Mouse (Mus musculus) limb, embryonic 13.5 days (tissue): ENCODE measurements at regions not wholly inside any gene's neighbourhood (a gene's known extent, or its start where the extent isn't known, plus 50 kb on each side); places are given as distances from the start of the nearest gene placed in this dataset.

Source experiments
- ATAC-seq: fragments of 200-750 bp; cut with Nextera tagmentation; 2 replicates; pipeline ENCODE4 v1.8.0; 2017; ENCODE audit warnings: low read depth, moderate number of reproducible peaks, moderate TSS enrichment; ENCODE audit not compliant: low FRiP score
- H3K27ac ChIP-seq: fragments of 300-500 bp; sonication (generic); 2 replicates; pipeline ENCODE4 v1.5.1; 2015; ENCODE audit warnings: inconsistent platforms, mild to moderate bottlenecking, moderate library complexity
- H3K27me3 ChIP-seq: fragments of 300-500 bp; sonication (generic); 2 replicates; pipeline ENCODE4 v1.6.1; 2015; ENCODE audit warnings: mild to moderate bottlenecking, inconsistent platforms
- H3K36me3 ChIP-seq: fragments of 300-500 bp; sonication (generic); 2 replicates; pipeline ENCODE4 v1.6.1; 2015; ENCODE audit warnings: inconsistent platforms, mild to moderate bottlenecking, moderate library complexity
- H3K4me1 ChIP-seq: fragments of 300-500 bp; sonication (generic); 2 replicates; pipeline ENCODE4 v1.6.1; 2015; ENCODE audit warnings: inconsistent platforms
- H3K4me2 ChIP-seq: fragments of 300-500 bp; sonication (generic); replicated peaks from 2 replicates; pipeline ENCODE4 v1.6.1; 2015; ENCODE audit warnings: inconsistent platforms, mild to moderate bottlenecking, moderate library complexity
- H3K4me3 ChIP-seq: fragments of 300-500 bp; sonication (generic); 2 replicates; pipeline ENCODE4 v1.5.1; 2015; ENCODE audit warnings: moderate library complexity, mild to moderate bottlenecking, inconsistent platforms
- H3K9ac ChIP-seq: fragments of 300-500 bp; sonication (generic); 2 replicates; pipeline ENCODE4 v1.6.1; 2015; ENCODE audit warnings: mild to moderate bottlenecking, inconsistent platforms
- H3K9me3 ChIP-seq: fragments of 300-500 bp; sonication (generic); 2 replicates; pipeline ENCODE4 v1.6.1; 2016; ENCODE audit warnings: inconsistent platforms
- WGBS: fragments of 180-500 bp; shearing (Covaris S2); methylation state at CpG from one replicate; pipeline ENCODE4 v1.1.7; 2015; 5-methylcytosine and 5-hydroxymethylcytosine counted together

- H3K4me1 ChIP-seq, result peaks cover 9% of the 10 kb centered on the region; the same call in 1 of the 2 replicates
- no peak overlapping the region for H3K4me3 ChIP-seq
- H3K27ac ChIP-seq, result no peak overlapping the region
- no peak overlapping the region for H3K9ac ChIP-seq
- ATAC-seq, result no peak
- 86% methylated on average over 6 of the region's 6 CpGs for WGBS
- H3K27me3 ChIP-seq, result no peaks in the 10 kb centered on the region
- no peaks in the 10 kb centered on the region for H3K36me3 ChIP-seq
- no peak overlapping the region for H3K4me2 ChIP-seq
- no peaks in the 10 kb centered on the region for H3K9me3 ChIP-seq
Observed at GRCm38 (mm10) chr3:130831788-130832187, 101.6 kb upstream of the Rpl34 start.

GRCm38 (mm10) chr3:130828346-130828745 lies 98.1 kb upstream of the Rpl34 start:
- ATAC-seq, result no peak
- no peak overlapping the region for H3K27ac ChIP-seq
- no peak overlapping the region for H3K4me3 ChIP-seq

GRCm38 (mm10) chr3:130827934-130828333 lies 97.7 kb upstream of the Rpl34 start:
- WGBS, result 54% methylated on average over 4 of the region's 4 CpGs
- no peak overlapping the region for H3K4me2 ChIP-seq
- no peaks in the 10 kb centered on the region for H3K36me3 ChIP-seq
- no peak overlapping the region for H3K27ac ChIP-seq
- peaks cover 3% of the 10 kb centered on the region; the same call in 1 of the 2 replicates for H3K4me1 ChIP-seq
- no peak overlapping the region for H3K9ac ChIP-seq
- no peak overlapping the region for H3K4me3 ChIP-seq
- no peaks in the 10 kb centered on the region for H3K9me3 ChIP-seq
- H3K27me3 ChIP-seq, result no peaks in the 10 kb centered on the region
- no peak for ATAC-seq

More at GRCm38 (mm10) chr3:130828346-130828745, 98.1 kb upstream of the Rpl34 start:
- H3K9ac ChIP-seq, result no peak overlapping the region
- peaks cover 3% of the 10 kb centered on the region; the same call in 1 of the 2 replicates for H3K4me1 ChIP-seq
- H3K9me3 ChIP-seq, result no peaks in the 10 kb centered on the region
- no peak overlapping the region for H3K4me2 ChIP-seq
- no peaks in the 10 kb centered on the region for H3K27me3 ChIP-seq
- WGBS, result 74% methylated on average over 4 of the region's 4 CpGs
- H3K36me3 ChIP-seq, result no peaks in the 10 kb centered on the region

- Histone ChIP-seq H3K27me3 (no peaks in the 10 kb centered on the region), H3K4me2 (no peak overlapping the region), H3K36me3 (no peaks in the 10 kb centered on the region), H3K4me3 (no peak overlapping the region), H3K9me3 (no peaks in the 10 kb centered on the region), H3K27ac (no peak overlapping the region), H3K9ac (no peak overlapping the region), H3K4me1 (peaks cover 3% of the 10 kb centered on the region; the same call in 1 of the 2 replicates)
- WGBS, result 69% methylated on average over 6 of the region's 6 CpGs
- no peak for ATAC-seq
Observed at GRCm38 (mm10) chr3:130827021-130827420, 96.8 kb upstream of the Rpl34 start.

GRCm38 (mm10) chr3:130819837-130820098 lies 89.6 kb upstream of the Rpl34 start:
- no peak overlapping the region for H3K27ac ChIP-seq
- peaks cover 18% of the 10 kb centered on the region for H3K4me1 ChIP-seq
- H3K4me2 ChIP-seq, result no peak overlapping the region
- no peaks in the 10 kb centered on the region for H3K27me3 ChIP-seq
- WGBS, result 64% methylated on average over 9 of the region's 9 CpGs
- no peaks in the 10 kb centered on the region for H3K36me3 ChIP-seq
- no peak overlapping the region for H3K9ac ChIP-seq
- H3K4me3 ChIP-seq, result no peak overlapping the region
- H3K9me3 ChIP-seq, result no peaks in the 10 kb centered on the region
- ATAC-seq, result no peak

GRCm38 (mm10) chr3:130819031-130819836 lies 89.0 kb upstream of the Rpl34 start:
- Histone ChIP-seq H3K4me3 (peak overlapping the region; percentile 35), H3K4me1 (peaks cover 22% of the 10 kb centered on the region), H3K4me2 (peak overlapping the region; percentile 62), H3K36me3 (no peaks in the 10 kb centered on the region), H3K27me3 (no peaks in the 10 kb centered on the region), H3K27ac (no peak overlapping the region), H3K9ac (peak overlapping the region; percentile 57; the same call in 1 of the 2 replicates), H3K9me3 (no peaks in the 10 kb centered on the region)
- WGBS, result 35% methylated on average over 17 of the region's 17 CpGs
- ATAC-seq, result 0 out of 2 replicates have a peak, but pooled peaks have one; percentile 2

- no peaks in the 10 kb centered on the region for H3K9me3 ChIP-seq
- H3K27me3 ChIP-seq, result no peaks in the 10 kb centered on the region
- H3K27ac ChIP-seq, result no peak overlapping the region
- peak overlapping the region; percentile 57 for H3K9ac ChIP-seq
- peak overlapping the region; percentile 62 for H3K4me2 ChIP-seq
- 1% methylated on average over 18 of the region's 18 CpGs for WGBS
- peak; percentile 51; the same call in 1 of the 2 replicates for ATAC-seq
- H3K36me3 ChIP-seq, result no peaks in the 10 kb centered on the region
- H3K4me3 ChIP-seq, result peak overlapping the region; percentile 35
- peaks cover 22% of the 10 kb centered on the region for H3K4me1 ChIP-seq
Observed at GRCm38 (mm10) chr3:130818467-130819030, 88.4 kb upstream of the Rpl34 start.

GRCm38 (mm10) chr3:130809696-130810665 lies 79.8 kb upstream of the Rpl34 start:
- Histone ChIP-seq H3K4me1 (peaks cover 12% of the 10 kb centered on the region; the same call in 1 of the 2 replicates), H3K9me3 (peaks cover 3% of the 10 kb centered on the region; the same call in 1 of the 2 replicates), H3K4me2 (no peak overlapping the region), H3K9ac (no peak overlapping the region), H3K27ac (no peak overlapping the region), H3K36me3 (no peaks in the 10 kb centered on the region), H3K27me3 (no peaks in the 10 kb centered on the region), H3K4me3 (no peak overlapping the region)
- ATAC-seq, result no peak
- 69% methylated on average over 19 of the region's 19 CpGs for WGBS

GRCm38 (mm10) chr3:130805345-130805744 lies 75.1 kb upstream of the Rpl34 start:
- H3K9ac ChIP-seq, result no peak overlapping the region
- no peak for ATAC-seq
- WGBS, result 90% methylated on average over 3 of the region's 3 CpGs

GRCm38 (mm10) chr3:130804327-130804662 lies 74.1 kb upstream of the Rpl34 start:
- H3K9ac ChIP-seq, result no peak overlapping the region
- H3K4me1 ChIP-seq, result peaks cover 19% of the 10 kb centered on the region
- H3K27me3 ChIP-seq, result 0 out of 2 replicates have a peak, but pooled peaks cover 3% of the 10 kb centered on the region
- no peaks in the 10 kb centered on the region for H3K36me3 ChIP-seq
- no peak overlapping the region for H3K4me3 ChIP-seq
- WGBS, result 51% methylated on average over 6 of the region's 6 CpGs
- peaks cover 3% of the 10 kb centered on the region; the same call in 1 of the 2 replicates for H3K9me3 ChIP-seq
- H3K4me2 ChIP-seq, result peak overlapping the region; percentile 12
- no peak for ATAC-seq
- no peak overlapping the region; the same call in 1 of the 2 replicates for H3K27ac ChIP-seq

More at GRCm38 (mm10) chr3:130805345-130805744, 75.1 kb upstream of the Rpl34 start:
- Histone ChIP-seq H3K4me3 (no peak overlapping the region), H3K36me3 (no peaks in the 10 kb centered on the region), H3K27me3 (0 out of 2 replicates have a peak, but pooled peaks cover 3% of the 10 kb centered on the region), H3K4me2 (no peak overlapping the region), H3K27ac (no peak overlapping the region), H3K9me3 (peaks cover 3% of the 10 kb centered on the region; the same call in 1 of the 2 replicates), H3K4me1 (peaks cover 26% of the 10 kb centered on the region)

- Histone ChIP-seq H3K36me3 (no peaks in the 10 kb centered on the region), H3K4me2 (peak overlapping the region; percentile 12), H3K27ac (peak overlapping the region; percentile 11; the same call in 1 of the 2 replicates), H3K27me3 (0 out of 2 replicates have a peak, but pooled peaks cover 3% of the 10 kb centered on the region), H3K4me1 (peaks cover 19% of the 10 kb centered on the region), H3K9ac (no peak overlapping the region), H3K4me3 (no peak overlapping the region), H3K9me3 (peaks cover 3% of the 10 kb centered on the region; the same call in 1 of the 2 replicates)
- peak; percentile 66 for ATAC-seq
- 16% methylated on average over 12 of the region's 12 CpGs for WGBS
Observed at GRCm38 (mm10) chr3:130803591-130804326, 73.6 kb upstream of the Rpl34 start.
